Mouse (Mus musculus): ENCODE measurements around the gene Kit. TPM values are rescaled to one million over a fixed set of nuclear protein-coding genes. Genes with fewer than 3 reads are reported as not detected.

Kit gene
- polyA plus RNA-seq, 1 experiment: not detected

- Histone ChIP-seq H3K4me3 (ENCODE audit: insufficient read depth, poor library complexity, severe bottlenecking) (no peak overlapping the region), H3K79me2 (ENCODE audit: control insufficient read depth, insufficient read depth) (no peaks in the 10 kb centered on the region), H3ac (ENCODE audit: control insufficient read depth, insufficient read length, low read depth) (no peak overlapping the region), H3K36me3 (ENCODE audit: control insufficient read depth, insufficient read depth) (no peaks in the 10 kb centered on the region), H3K79me3 (ENCODE audit: low read depth) (no peaks in the 10 kb centered on the region), H3K27me3 (ENCODE audit: control insufficient read depth, insufficient read depth, insufficient read length) (peaks cover 12% of the 10 kb centered on the region)
- no peak for TF ChIP-seq CEBPB (IDR thresholded peaks at IDR 0.05; ENCODE audit: low read depth)
- TF ChIP-seq USF1 (IDR thresholded peaks at IDR 0.05; ENCODE audit: low read depth): no peak
- TF ChIP-seq CTCF (IDR thresholded peaks at IDR 0.05; ENCODE audit: control insufficient read depth, insufficient read depth, insufficient read length): no peak
- no peak for TF ChIP-seq MYOG (IDR thresholded peaks at IDR 0.05; ENCODE audit: control insufficient read depth, extremely low read depth, insufficient read length)
- TF ChIP-seq MAX (IDR thresholded peaks at IDR 0.05): no peak
- no peak for TF ChIP-seq MYOD1 (IDR thresholded peaks at IDR 0.05; ENCODE audit: control insufficient read depth, insufficient read length, low read depth)
- no peak for TF ChIP-seq FOSL1 (IDR thresholded peaks at IDR 0.05; ENCODE audit: insufficient read depth, low read length, poor library complexity, severe bottlenecking)
Observed at GRCm38 (mm10) chr5:75589552-75590346, 15.0 kb downstream of the Kit start.

GRCm38 (mm10) chr5:75590961-75591360 is 16.2 kb downstream of the Kit start:
- H3K79me3 ChIP-seq (ENCODE audit: low read depth): no peaks in the 10 kb centered on the region
- no peaks in the 10 kb centered on the region for H3K79me2 ChIP-seq (ENCODE audit: control insufficient read depth, insufficient read depth)
- no peak overlapping the region for H3ac ChIP-seq (ENCODE audit: control insufficient read depth, insufficient read length, low read depth)
- H3K36me3 ChIP-seq (ENCODE audit: control insufficient read depth, insufficient read depth): no peaks in the 10 kb centered on the region
- no peak overlapping the region for H3K4me3 ChIP-seq (ENCODE audit: insufficient read depth, poor library complexity, severe bottlenecking)
- TF ChIP-seq FOSL1 (IDR thresholded peaks at IDR 0.05; ENCODE audit: insufficient read depth, low read length, poor library complexity, severe bottlenecking): no peak
- no peak for TF ChIP-seq MYOD1 (IDR thresholded peaks at IDR 0.05; ENCODE audit: control insufficient read depth, insufficient read length, low read depth)
- no peak for TF ChIP-seq MYOG (IDR thresholded peaks at IDR 0.05; ENCODE audit: control insufficient read depth, extremely low read depth, insufficient read length)
- TF ChIP-seq CEBPB (IDR thresholded peaks at IDR 0.05; ENCODE audit: low read depth): no peak
- TF ChIP-seq CTCF (IDR thresholded peaks at IDR 0.05; ENCODE audit: control insufficient read depth, insufficient read depth, insufficient read length): no peak
- no peak for TF ChIP-seq USF1 (IDR thresholded peaks at IDR 0.05; ENCODE audit: low read depth)
- no peak for TF ChIP-seq MAX (IDR thresholded peaks at IDR 0.05)
- H3K27me3 ChIP-seq (ENCODE audit: control insufficient read depth, insufficient read depth, insufficient read length): peaks cover 13% of the 10 kb centered on the region

GRCm38 (mm10) chr5:75591567-75591966 is 16.9 kb downstream of the Kit start:
- no peak for TF ChIP-seq CTCF (IDR thresholded peaks at IDR 0.05; ENCODE audit: control insufficient read depth, insufficient read depth, insufficient read length)
- no peak for TF ChIP-seq MAX (IDR thresholded peaks at IDR 0.05)
- TF ChIP-seq USF1 (IDR thresholded peaks at IDR 0.05; ENCODE audit: low read depth): no peak
- TF ChIP-seq CEBPB (IDR thresholded peaks at IDR 0.05; ENCODE audit: low read depth): no peak
- TF ChIP-seq FOSL1 (IDR thresholded peaks at IDR 0.05; ENCODE audit: insufficient read depth, low read length, poor library complexity, severe bottlenecking): no peak
- no peak for TF ChIP-seq MYOD1 (IDR thresholded peaks at IDR 0.05; ENCODE audit: control insufficient read depth, insufficient read length, low read depth)
- TF ChIP-seq MYOG (IDR thresholded peaks at IDR 0.05; ENCODE audit: control insufficient read depth, extremely low read depth, insufficient read length): no peak
- H3K4me3 ChIP-seq (ENCODE audit: insufficient read depth, poor library complexity, severe bottlenecking): no peak overlapping the region
- no peaks in the 10 kb centered on the region for H3K79me2 ChIP-seq (ENCODE audit: control insufficient read depth, insufficient read depth)
- no peaks in the 10 kb centered on the region for H3K36me3 ChIP-seq (ENCODE audit: control insufficient read depth, insufficient read depth)
- no peak overlapping the region for H3ac ChIP-seq (ENCODE audit: control insufficient read depth, insufficient read length, low read depth)
- peaks cover 18% of the 10 kb centered on the region for H3K27me3 ChIP-seq (ENCODE audit: control insufficient read depth, insufficient read depth, insufficient read length)
- no peaks in the 10 kb centered on the region for H3K79me3 ChIP-seq (ENCODE audit: low read depth)

DNA sequence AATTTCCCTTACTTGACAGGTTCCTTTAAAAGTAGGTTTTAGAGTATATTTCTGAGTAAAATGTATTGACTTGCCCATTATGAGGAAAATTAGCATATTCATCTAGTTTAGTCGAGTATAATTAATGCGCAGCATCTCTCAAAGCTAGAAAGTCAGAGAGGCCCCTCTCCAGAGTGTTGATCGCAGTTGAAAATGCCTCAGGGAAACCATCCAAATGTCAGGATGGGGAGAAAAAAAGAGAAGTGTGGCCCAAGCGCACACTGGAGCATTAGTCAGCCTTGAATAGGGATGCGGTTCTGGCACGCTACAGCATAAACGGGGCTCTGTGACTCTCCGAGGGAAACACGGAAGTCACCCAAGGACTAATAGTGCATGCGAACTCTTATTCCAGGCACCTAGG is 20.6 kb downstream of the Kit start:
- H3K79me2 ChIP-seq (ENCODE audit: control insufficient read depth, insufficient read depth): no peaks in the 10 kb centered on the region
- no peak overlapping the region for H3K4me3 ChIP-seq (ENCODE audit: insufficient read depth, poor library complexity, severe bottlenecking)
- H3K27me3 ChIP-seq (ENCODE audit: control insufficient read depth, insufficient read depth, insufficient read length): peaks cover 15% of the 10 kb centered on the region
- TF ChIP-seq MAX (IDR thresholded peaks at IDR 0.05) (no peak), USF1 (IDR thresholded peaks at IDR 0.05; ENCODE audit: low read depth) (no peak), MYOD1 (IDR thresholded peaks at IDR 0.05; ENCODE audit: control insufficient read depth, insufficient read length, low read depth) (no peak), CTCF (IDR thresholded peaks at IDR 0.05; ENCODE audit: control insufficient read depth, insufficient read depth, insufficient read length) (no peak), MYOG (IDR thresholded peaks at IDR 0.05; ENCODE audit: control insufficient read depth, extremely low read depth, insufficient read length) (no peak), FOSL1 (IDR thresholded peaks at IDR 0.05; ENCODE audit: insufficient read depth, low read length, poor library complexity, severe bottlenecking) (no peak), CEBPB (IDR thresholded peaks at IDR 0.05; ENCODE audit: low read depth) (no peak)
- no peaks in the 10 kb centered on the region for H3K79me3 ChIP-seq (ENCODE audit: low read depth)
- no peak overlapping the region for H3ac ChIP-seq (ENCODE audit: control insufficient read depth, insufficient read length, low read depth)
- H3K36me3 ChIP-seq (ENCODE audit: control insufficient read depth, insufficient read depth): no peaks in the 10 kb centered on the region

GRCm38 (mm10) chr5:75596211-75596610 is 21.5 kb downstream of the Kit start:
- H3K79me2 ChIP-seq (ENCODE audit: control insufficient read depth, insufficient read depth): no peaks in the 10 kb centered on the region
- H3ac ChIP-seq (ENCODE audit: control insufficient read depth, insufficient read length, low read depth): no peak overlapping the region
- peaks cover 14% of the 10 kb centered on the region for H3K27me3 ChIP-seq (ENCODE audit: control insufficient read depth, insufficient read depth, insufficient read length)
- no peak overlapping the region for H3K4me3 ChIP-seq (ENCODE audit: insufficient read depth, poor library complexity, severe bottlenecking)
- no peaks in the 10 kb centered on the region for H3K79me3 ChIP-seq (ENCODE audit: low read depth)
- TF ChIP-seq USF1 (IDR thresholded peaks at IDR 0.05; ENCODE audit: low read depth) (no peak), MYOD1 (IDR thresholded peaks at IDR 0.05; ENCODE audit: control insufficient read depth, insufficient read length, low read depth) (no peak)
- H3K36me3 ChIP-seq (ENCODE audit: control insufficient read depth, insufficient read depth): no peaks in the 10 kb centered on the region

DNA sequence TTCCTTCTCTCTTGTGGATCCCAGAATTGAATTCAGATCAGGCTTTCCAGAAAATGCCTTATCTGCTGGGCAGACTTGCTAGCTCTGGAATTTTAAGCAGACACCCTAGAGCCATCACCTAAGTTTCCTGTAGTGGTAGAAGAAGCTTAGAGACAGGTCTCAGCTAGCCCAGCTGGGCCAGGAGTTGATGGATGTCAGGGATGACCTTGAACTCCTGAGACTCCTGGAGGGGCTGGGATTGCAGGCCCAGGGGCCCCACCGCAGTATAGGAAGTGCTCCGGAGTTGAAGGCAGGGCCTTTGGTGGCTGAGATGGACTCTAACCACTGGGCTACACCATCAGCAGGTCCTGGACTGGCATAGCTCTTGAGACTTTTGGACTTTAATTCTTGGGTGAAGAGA is 22.6 kb downstream of the Kit start:
- H3K4me3 ChIP-seq (ENCODE audit: insufficient read depth, poor library complexity, severe bottlenecking): no peak overlapping the region
- TF ChIP-seq MYOG (IDR thresholded peaks at IDR 0.05; ENCODE audit: control insufficient read depth, extremely low read depth, insufficient read length): no peak
- no peak for TF ChIP-seq MYOD1 (IDR thresholded peaks at IDR 0.05; ENCODE audit: control insufficient read depth, insufficient read length, low read depth)
- TF ChIP-seq MAX (IDR thresholded peaks at IDR 0.05): no peak
- TF ChIP-seq FOSL1 (IDR thresholded peaks at IDR 0.05; ENCODE audit: insufficient read depth, low read length, poor library complexity, severe bottlenecking): no peak
- TF ChIP-seq CEBPB (IDR thresholded peaks at IDR 0.05; ENCODE audit: low read depth): no peak
- TF ChIP-seq USF1 (IDR thresholded peaks at IDR 0.05; ENCODE audit: low read depth): no peak
- no peak for TF ChIP-seq CTCF (IDR thresholded peaks at IDR 0.05; ENCODE audit: control insufficient read depth, insufficient read depth, insufficient read length)
- H3K79me2 ChIP-seq (ENCODE audit: control insufficient read depth, insufficient read depth): no peaks in the 10 kb centered on the region
- H3K36me3 ChIP-seq (ENCODE audit: control insufficient read depth, insufficient read depth): no peaks in the 10 kb centered on the region
- peaks cover 9% of the 10 kb centered on the region for H3K27me3 ChIP-seq (ENCODE audit: control insufficient read depth, insufficient read depth, insufficient read length)
- no peak overlapping the region for H3ac ChIP-seq (ENCODE audit: control insufficient read depth, insufficient read length, low read depth)
- H3K79me3 ChIP-seq (ENCODE audit: low read depth): no peaks in the 10 kb centered on the region

Data from C2C12 (cell line).